Mouse (Mus musculus) midbrain, postnatal 0 days (tissue): ENCODE data around the gene Cerk. TPM values are rescaled to one million over a fixed set of nuclear protein-coding genes. Genes with fewer than 3 reads are reported as not detected.

Experiments
- ATAC-seq: fragments of 200-750 bp; cut with Nextera tagmentation; 2 replicates; pipeline ENCODE4 v1.8.0; 2017; ENCODE audit warnings: moderate number of reproducible peaks, mild to moderate bottlenecking, moderate TSS enrichment, moderate library complexity; ENCODE audit not compliant: low FRiP score
- DNase-seq: peaks from one replicate; pipeline ENCODE4 v3.0.0-alpha.2; 2015; ENCODE audit warnings: low spot score
- H3K27ac ChIP-seq: fragments of 300-500 bp; sonication (generic); 2 replicates; pipeline ENCODE4 v1.5.1; 2014; ENCODE audit warnings: low read depth, mild to moderate bottlenecking, low read length, mixed read lengths
- H3K27me3 ChIP-seq: fragments of 300-500 bp; sonication (generic); 2 replicates; pipeline ENCODE4 v1.6.1; 2014; ENCODE audit warnings: low read length, control low read depth, mixed read lengths; ENCODE audit not compliant: insufficient read depth
- H3K36me3 ChIP-seq: fragments of 300-500 bp; sonication (generic); 2 replicates; pipeline ENCODE4 v1.6.1; 2014; ENCODE audit warnings: low read length, control low read depth, mixed read lengths; ENCODE audit not compliant: insufficient read depth
- H3K4me1 ChIP-seq: fragments of 300-500 bp; sonication (generic); 2 replicates; pipeline ENCODE4 v1.6.1; 2014; ENCODE audit warnings: mild to moderate bottlenecking, control low read depth, antibody characterized with exemption, low read length, mixed read lengths; ENCODE audit not compliant: insufficient read depth
- H3K4me2 ChIP-seq: fragments of 300-500 bp; sonication (generic); 2 replicates; pipeline ENCODE4 v1.6.1; 2014; ENCODE audit warnings: low read depth, mild to moderate bottlenecking, low read length, mixed read lengths; ENCODE audit not compliant: poor library complexity, severe bottlenecking
- H3K4me3 ChIP-seq: fragments of 300-500 bp; sonication (generic); 2 replicates; pipeline ENCODE4 v1.5.1; 2014; ENCODE audit warnings: low read depth, mild to moderate bottlenecking, low read length, moderate library complexity
- H3K9ac ChIP-seq: fragments of 300-500 bp; sonication (generic); replicated peaks from 2 replicates; pipeline ENCODE4 v1.6.1; 2014; ENCODE audit warnings: mild to moderate bottlenecking, low read length, moderate library complexity, mixed read lengths; ENCODE audit not compliant: poor library complexity, severe bottlenecking
- H3K9me3 ChIP-seq: fragments of 300-500 bp; sonication (generic); 2 replicates; pipeline ENCODE4 v1.6.1; 2016; ENCODE audit warnings: low read length, control low read depth
- CTCF ChIP-seq: IDR thresholded peaks from 2 replicates; pipeline ENCODE4 v1.5.1; 2016; ENCODE audit warnings: antibody characterized with exemption, mild to moderate bottlenecking
- WGBS: fragments of 180-500 bp; shearing (Covaris S2); extraction: QIAGEN DNeasy Blood & Tissue Kit; methylation state at CpG from one replicate; pipeline ENCODE4 v1.1.7; 2014; 5-methylcytosine and 5-hydroxymethylcytosine counted together
- polyA plus RNA-seq: library from polyadenylated mRNA; unstranded; fragments of >200 nt; fragmentation: Nextera tagmentation; extraction: Ambion mirVana; gene quantifications from 2 replicates; pipeline ENCODE4 v1.2.1, GENCODE M21; 2015
- total RNA-seq: library from RNA; depleted of rRNA; stranded (reverse); fragments of >200 nt; gene quantifications from 2 replicates; pipeline ENCODE4 v1.2.3, GENCODE M21; 2014; rRNA removed

The Cerk gene
- total and polyA plus RNA-seq, 2 experiments from 2014 or later = 21.6 to 37.0 TPM

- H3K4me2 ChIP-seq = no peak overlapping the region
- TF ChIP-seq CTCF = no peak
Observed at GRCm38 (mm10) chr15:86090578-86090977, 95.4 kb downstream of the Cerk start.

DNA sequence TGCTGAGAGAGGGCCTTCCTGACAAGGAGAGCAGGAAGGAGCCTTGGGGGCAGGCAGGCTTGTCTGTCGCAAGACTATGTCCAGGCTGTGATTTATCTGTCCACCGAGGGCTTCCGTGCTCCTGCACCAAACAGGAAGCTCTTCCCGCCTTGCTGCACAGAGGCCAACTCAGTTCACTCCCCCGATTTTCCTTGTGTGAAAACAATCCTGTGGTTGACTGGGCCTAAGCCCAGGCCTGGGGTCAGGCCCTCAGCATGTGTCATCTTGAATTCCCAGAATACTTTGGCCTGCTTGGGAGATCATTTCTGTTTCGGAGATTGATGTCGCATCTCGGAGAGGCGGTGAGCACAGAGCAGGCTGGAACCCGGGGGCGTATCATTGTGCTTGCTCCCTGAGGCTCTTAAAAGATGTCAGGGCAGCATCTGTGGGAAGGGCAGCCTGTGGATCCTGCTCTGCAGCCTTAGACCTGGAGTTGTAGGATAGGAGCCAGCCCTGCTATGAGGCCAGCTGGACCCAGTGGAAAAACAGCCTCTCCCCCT lies 95.9 kb downstream of the Cerk start:
- no peak overlapping the region for H3K4me3 ChIP-seq
- H3K9me3 ChIP-seq = no peaks in the 10 kb centered on the region
- 62% methylated on average over 11 of the region's 11 CpGs for WGBS
- peak overlapping the region; percentile 59; the same call in 1 of the 2 replicates for H3K27ac ChIP-seq
- ATAC-seq (no peak), DNase-seq (peak; percentile 28)
- peaks cover 34% of the 10 kb centered on the region for H3K4me1 ChIP-seq
- no peaks in the 10 kb centered on the region for H3K27me3 ChIP-seq
- TF ChIP-seq CTCF = no peak
- H3K4me2 ChIP-seq = no peak overlapping the region
- H3K9ac ChIP-seq = 0 out of 2 replicates have a peak overlapping the region, but pooled peaks have one; percentile 13
- H3K36me3 ChIP-seq = peaks cover 16% of the 10 kb centered on the region; the same call in 1 of the 2 replicates

More at GRCm38 (mm10) chr15:86090578-86090977, 95.4 kb downstream of the Cerk start:
- DNase-seq = no peak
- peaks cover 16% of the 10 kb centered on the region; the same call in 1 of the 2 replicates for H3K36me3 ChIP-seq
- ATAC-seq = no peak
- 84% methylated on average over 8 of the region's 8 CpGs for WGBS
- H3K27ac ChIP-seq = peak overlapping the region; percentile 59; the same call in 1 of the 2 replicates
- no peaks in the 10 kb centered on the region for H3K9me3 ChIP-seq
- no peaks in the 10 kb centered on the region for H3K27me3 ChIP-seq
- H3K9ac ChIP-seq = no peak overlapping the region
- H3K4me1 ChIP-seq = peaks cover 30% of the 10 kb centered on the region; the same call in 1 of the 2 replicates
- H3K4me3 ChIP-seq = no peak overlapping the region

Other genes with a start within 250 kb of the Cerk start
- gene Celsr1, start 152.4 kb downstream of the Cerk start, total RNA-seq = 13.7 and 15.0 TPM in 2 replicates
- 0.60 and 0.79 TPM in 2 replicates for gene Celsr1, start 152.4 kb downstream of the Cerk start, polyA plus RNA-seq
- 43.4 and 47.6 TPM in 2 replicates for gene Gramd4, start 128.4 kb downstream of the Cerk start, total RNA-seq
- gene Gramd4, start 128.4 kb downstream of the Cerk start, polyA plus RNA-seq = 21.5 and 22.5 TPM in 2 replicates
- gene Tbc1d22a, start 28.3 kb upstream of the Cerk start, total RNA-seq = 19.7 and 19.8 TPM in 2 replicates
- 13.6 and 13.9 TPM in 2 replicates for gene Tbc1d22a, start 28.3 kb upstream of the Cerk start, polyA plus RNA-seq